Mouse (Mus musculus) MEL (cell line): ENCODE data around the gene Srsf10.

ENCODE experiments used
- BHLHE40 ChIP-seq: IDR thresholded peaks from 2 replicates; pipeline ENCODE4 v1.6.1; 2012; ENCODE audit warnings: low read depth, mild to moderate bottlenecking, inconsistent platforms, low read length, improper control_type of control experiment, borderline replicate concordance
- CTCF ChIP-seq, 3 experiments: IDR thresholded peaks in 2 of 3; conservative IDR thresholded peaks in 1 of 3; 2 replicates each; pipeline ENCODE4 v1.5.1; 2011 to 2012; ENCODE audit warnings: low read length in 3 of 3, low read depth in 2 of 3, mild to moderate bottlenecking in 2 of 3, improper control_type of control experiment in 1 of 3, inconsistent platforms in 1 of 3, mixed read lengths in 1 of 3, moderate library complexity in 1 of 3; ENCODE audit not compliant: control insufficient read depth in 1 of 3, insufficient read depth in 1 of 3, poor library complexity in 1 of 3, severe bottlenecking in 1 of 3
- EP300 ChIP-seq, 2 experiments: IDR thresholded peaks; 2 replicates each; pipeline ENCODE4 v1.6.1; 2011; ENCODE audit warnings: improper control_type of control experiment in 2 of 2, low read length in 2 of 2, low read depth in 1 of 2, mild to moderate bottlenecking in 1 of 2
- GABPA ChIP-seq: IDR thresholded peaks from 2 replicates; pipeline ENCODE4 v1.6.1; 2012; ENCODE audit warnings: low read depth, mild to moderate bottlenecking, inconsistent platforms, low read length, improper control_type of control experiment, moderate library complexity
- GATA1 ChIP-seq: IDR thresholded peaks from 2 replicates; pipeline ENCODE4 v1.6.1; 2011; ENCODE audit warnings: low read depth, low read length, improper control_type of control experiment
- MAFK ChIP-seq: IDR thresholded peaks from 2 replicates; pipeline ENCODE4 v1.6.1; 2011; ENCODE audit warnings: low read depth, mild to moderate bottlenecking, low read length, improper control_type of control experiment, borderline replicate concordance
- MEF2A ChIP-seq: IDR thresholded peaks from 2 replicates; pipeline ENCODE4 v1.6.1; 2014; ENCODE audit warnings: low read depth, mild to moderate bottlenecking, inconsistent platforms, low read length, improper control_type of control experiment; ENCODE audit not compliant: poor library complexity, insufficient replicate concordance, severe bottlenecking; ENCODE audit errors: extremely low read depth
- MYC ChIP-seq: IDR thresholded peaks from 2 replicates; pipeline ENCODE4 v1.6.1; 2011; ENCODE audit warnings: low read depth, mild to moderate bottlenecking, low read length, improper control_type of control experiment, moderate library complexity
- POLR2A ChIP-seq, 2 experiments: IDR thresholded peaks; 2 replicates each; pipeline ENCODE4 v1.6.1; 2011 to 2012; ENCODE audit warnings: low read length in 2 of 2, mild to moderate bottlenecking in 2 of 2, control low read depth in 1 of 2, improper control_type of control experiment in 1 of 2, low read depth in 1 of 2, moderate library complexity in 1 of 2; ENCODE audit not compliant: control insufficient read depth in 1 of 2, insufficient read depth in 1 of 2, poor library complexity in 1 of 2
- POLR2AphosphoS2 ChIP-seq: IDR thresholded peaks from 2 replicates; pipeline ENCODE4 v1.6.1; 2011; ENCODE audit warnings: low read length, improper control_type of control experiment
- RCOR1 ChIP-seq: IDR thresholded peaks from 2 replicates; pipeline ENCODE4 v1.6.1; 2012; ENCODE audit warnings: low read depth, mild to moderate bottlenecking, inconsistent platforms, low read length, improper control_type of control experiment
- TCF12 ChIP-seq: IDR thresholded peaks from 2 replicates; pipeline ENCODE4 v1.6.1; 2014; ENCODE audit warnings: low read depth, mild to moderate bottlenecking, inconsistent platforms, low read length, improper control_type of control experiment, moderate library complexity

GRCm38 (mm10) chr4:135906633-135907032, 51.1 kb downstream of the Srsf10 start:
- TF ChIP-seq MYC, result no peak
- peak; percentile 94 for TF ChIP-seq GATA1
- no peak for TF ChIP-seq POLR2A (IDR thresholded peaks at IDR 0.05; ENCODE audit: control insufficient read depth in 1 of 2, insufficient read depth in 1 of 2, low read depth in 1 of 2, low read length in 2 of 2, poor library complexity in 1 of 2)
- TF ChIP-seq BHLHE40, result no peak
- no peak for TF ChIP-seq CTCF (IDR thresholded peaks at IDR 0.05 in 2 of 3, conservative IDR thresholded peaks at IDR 0.05 in 1 of 3; ENCODE audit: control insufficient read depth in 1 of 3, insufficient read depth in 1 of 3, low read depth in 2 of 3, low read length in 3 of 3, poor library complexity in 1 of 3, severe bottlenecking in 1 of 3)
- no peak for TF ChIP-seq MEF2A
- no peak for TF ChIP-seq GABPA
- TF ChIP-seq EP300 (IDR thresholded peaks at IDR 0.05; ENCODE audit: low read depth in 1 of 2, low read length in 2 of 2), result peak; percentile 89 to 90
- TF ChIP-seq TCF12, result peak; percentile 90
- TF ChIP-seq POLR2AphosphoS2, result no peak
- TF ChIP-seq RCOR1, result peak; percentile 59; the same call in 1 of the 2 replicates
- TF ChIP-seq MAFK, result no peak
